Mouse (Mus musculus): Measurements from ENCODE around the gene Vmn2r121. TPM values are rescaled to one million over a fixed set of nuclear protein-coding genes. Genes with fewer than 3 reads are reported as not detected.

The Vmn2r121 gene
- total RNA-seq (2023): not detected

DNA sequence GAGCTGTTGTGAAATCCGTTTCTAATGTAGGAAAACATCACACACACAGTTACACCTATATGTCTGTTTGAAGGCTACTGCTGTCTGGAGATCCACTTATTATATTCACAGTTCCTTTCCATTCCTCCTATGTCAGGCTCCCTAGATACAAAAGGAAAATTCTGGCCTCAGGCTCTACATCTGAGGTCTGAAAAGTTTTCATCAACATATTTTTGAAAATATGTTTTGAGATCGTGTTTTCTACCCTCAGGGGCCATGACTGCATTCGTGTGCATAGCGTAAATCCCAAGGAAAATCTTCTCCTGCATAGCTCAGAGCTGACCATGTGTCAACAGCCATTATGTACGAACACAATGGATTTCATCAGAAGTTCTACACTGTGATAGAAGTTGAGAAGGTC is at the start of gene Vmn2r121:
TSS of gene Vmn2r121 (minus strand) at position 101 of the 400 bp plus-strand sequence.

Data from monocyte, adult 59 days (primary cell).